Mouse (Mus musculus) kidney, adult 18-20 months (tissue): ENCODE measurements at regions not wholly inside any gene's neighbourhood (a gene's known extent, or its start where the extent isn't known, plus 50 kb on each side); places are given as distances from the start of the nearest gene placed in this dataset.

Experiments
- DNase-seq: peaks from one replicate; pipeline ENCODE4 v3.0.0; 2021

DNA sequence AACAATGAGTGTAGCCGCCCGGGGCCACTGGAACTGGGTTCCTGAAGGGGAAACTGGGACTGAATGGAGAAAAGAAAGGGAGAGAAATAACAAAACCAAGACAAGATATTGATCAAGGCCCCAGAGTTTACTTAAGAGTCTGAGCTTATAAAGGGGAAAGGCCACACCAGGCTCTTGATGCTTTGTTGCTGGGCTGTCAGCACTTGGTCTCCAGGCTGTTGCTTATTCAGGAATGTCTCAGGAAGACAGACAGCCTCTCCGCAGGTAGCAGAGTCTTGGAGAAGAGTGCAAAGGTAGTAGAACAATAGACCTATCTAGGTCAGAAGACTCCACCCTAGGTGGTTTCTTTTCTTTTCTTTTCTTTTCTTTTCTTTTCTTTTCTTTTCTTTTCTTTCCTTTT, 263.4 kb downstream of the Col12a1 start:
- DNase-seq, result no peak

DNA sequence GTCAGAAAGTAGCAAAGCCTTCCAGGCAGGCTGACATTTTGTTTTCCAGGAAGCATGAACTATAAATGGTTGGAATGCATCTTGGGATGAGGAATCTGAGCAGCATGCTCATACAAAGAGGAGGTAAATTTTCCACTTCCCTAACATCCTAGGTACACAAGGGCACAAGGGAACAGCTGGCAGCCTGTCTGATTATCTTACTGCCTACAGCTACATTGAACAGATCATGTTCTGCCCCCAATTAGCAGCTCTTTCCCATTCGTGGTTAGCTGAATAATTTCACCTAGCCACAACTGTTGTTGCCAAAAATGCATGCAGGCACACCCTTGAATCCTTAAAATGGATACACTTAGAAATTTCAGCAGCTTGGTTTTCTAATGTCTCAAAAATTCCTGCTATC, 239.5 kb downstream of the Col12a1 start:
- DNase-seq, result no peak

DNA sequence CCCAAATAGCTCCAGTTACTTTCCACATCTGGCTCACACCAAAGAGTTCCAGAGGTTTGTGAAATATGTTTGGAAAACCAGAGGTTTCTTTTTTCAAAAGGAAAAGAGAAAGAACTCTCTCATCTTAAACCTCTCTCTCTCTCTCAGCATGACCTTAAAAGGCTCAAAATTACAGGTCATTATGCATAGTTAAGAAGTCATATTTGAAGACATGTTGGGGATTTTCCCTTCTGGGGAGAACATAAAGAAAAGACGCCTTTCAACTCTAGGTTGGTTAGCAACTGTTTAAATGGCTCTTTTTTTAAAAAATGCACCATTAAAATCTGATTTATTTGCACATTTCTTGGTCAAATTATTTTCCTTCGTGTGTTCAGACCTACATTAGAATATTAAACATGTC, 218.4 kb downstream of the Col12a1 start:
- DNase-seq, result no peak

DNA sequence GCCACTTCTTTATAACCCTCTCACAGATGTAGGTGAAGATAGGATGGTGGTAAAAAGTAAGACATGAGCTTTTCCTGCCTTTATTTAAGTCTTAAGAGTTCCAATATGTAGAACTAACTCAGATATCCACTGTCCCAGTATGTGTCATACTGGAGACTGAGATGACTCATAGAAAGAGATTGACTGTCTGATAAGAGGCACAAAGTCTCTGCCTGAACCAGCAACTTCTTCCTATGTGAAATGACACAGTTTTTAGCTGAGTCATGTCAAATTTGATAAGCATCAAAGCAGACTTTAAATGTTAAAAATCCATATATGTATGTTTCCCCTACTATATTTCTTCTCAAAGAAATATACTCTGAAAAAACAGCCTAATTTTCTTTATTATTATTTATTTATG, 216.6 kb downstream of the Col12a1 start:
- DNase-seq, result no peak

DNA sequence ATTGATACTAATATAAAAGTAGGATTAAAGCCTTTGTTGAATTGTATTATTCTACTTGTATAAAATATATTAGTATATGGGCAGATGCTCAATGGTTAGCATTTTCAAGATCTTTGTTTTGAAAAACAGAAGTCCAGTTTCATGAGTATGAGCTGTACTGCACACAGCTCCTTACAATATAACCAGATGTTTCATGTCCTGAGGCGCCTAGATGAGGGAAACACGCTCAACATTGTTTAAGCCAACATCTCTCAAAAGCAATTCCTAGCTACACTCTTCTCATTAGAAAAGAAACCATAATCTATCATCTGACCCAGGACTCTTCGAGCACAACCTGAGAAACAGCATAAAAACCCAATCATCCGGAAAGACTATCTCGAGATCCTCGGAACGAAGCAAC, 202.2 kb downstream of the Col12a1 start:
- no peak for DNase-seq

DNA sequence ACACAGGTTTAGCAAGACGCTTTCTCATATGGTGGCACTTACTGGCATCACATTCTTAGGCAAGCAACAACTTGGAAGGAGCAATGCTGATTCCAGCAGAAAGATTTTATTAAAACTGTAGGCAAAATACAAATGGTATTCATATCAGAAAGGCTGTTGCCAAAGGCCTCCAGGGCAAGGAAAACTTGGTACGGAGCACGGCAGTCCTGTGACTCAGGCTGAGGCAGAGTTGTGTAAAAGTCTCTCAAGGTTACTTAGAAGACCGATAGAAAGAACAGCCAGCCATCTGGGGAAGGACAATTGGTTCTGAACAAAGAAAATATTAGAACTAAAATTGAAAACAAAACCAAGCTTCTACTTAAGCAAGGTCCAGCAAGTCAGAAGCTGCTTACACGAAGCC, 201.2 kb downstream of the Col12a1 start:
- DNase-seq, result peak; percentile 24

DNA sequence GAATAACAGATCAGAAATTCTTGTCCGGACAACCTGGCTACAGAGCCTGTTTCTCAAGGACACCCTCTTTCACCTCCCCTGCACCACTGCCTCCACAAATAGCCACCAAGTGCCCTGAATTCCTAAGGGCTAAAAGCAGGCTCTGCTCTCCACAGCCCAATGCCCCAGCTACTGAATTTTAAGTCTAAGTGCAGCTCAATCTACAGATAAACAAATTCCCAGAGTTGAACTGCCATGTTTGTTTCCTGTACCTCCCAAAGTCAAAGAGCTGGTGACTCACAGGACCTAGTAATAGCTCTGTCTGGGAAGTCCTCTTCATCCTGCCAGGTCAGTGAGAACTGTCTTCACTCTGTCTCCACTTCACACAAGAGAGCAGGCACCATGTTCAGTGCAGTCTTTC, 200.0 kb downstream of the Col12a1 start:
- no peak for DNase-seq

DNA sequence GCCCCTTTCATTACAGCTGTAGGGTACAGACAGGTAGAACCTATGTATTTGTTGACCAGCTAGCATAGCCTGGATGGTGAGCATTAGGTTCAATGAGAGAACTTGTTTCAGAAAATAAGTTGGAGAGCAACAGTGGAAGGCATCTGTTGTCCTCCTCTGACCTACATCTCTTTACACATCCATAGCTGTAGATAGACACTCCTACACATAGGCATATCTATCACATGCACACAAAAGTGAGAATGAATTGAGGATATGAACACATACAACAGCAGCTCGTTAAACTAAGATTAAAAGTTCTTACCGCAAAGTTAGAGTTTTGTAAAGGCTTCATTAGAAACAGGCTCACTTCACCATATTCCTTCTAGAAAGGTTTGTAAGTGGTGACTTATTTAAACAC, 198.1 kb downstream of the Col12a1 start:
- DNase-seq, result no peak

DNA sequence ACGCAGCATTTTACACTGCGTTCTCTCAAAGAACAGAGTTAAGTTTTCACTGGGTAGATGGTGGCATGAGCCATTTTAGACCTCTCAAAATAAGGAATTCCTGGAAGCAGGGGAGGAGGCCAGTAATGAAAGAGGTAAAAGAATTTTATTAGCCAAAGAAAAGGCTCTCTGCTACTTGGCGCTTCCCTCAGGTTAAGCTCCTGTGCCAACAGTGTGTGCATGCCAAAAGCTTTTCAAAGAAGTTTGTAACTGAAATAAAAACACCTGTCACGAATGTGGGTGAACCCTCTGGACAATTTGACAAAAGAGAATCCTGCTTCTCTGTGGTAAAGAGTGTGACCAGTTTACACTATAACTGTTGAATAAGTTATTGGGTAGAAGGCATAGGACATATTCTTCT, 195.6 kb downstream of the Col12a1 start:
- no peak for DNase-seq

DNA sequence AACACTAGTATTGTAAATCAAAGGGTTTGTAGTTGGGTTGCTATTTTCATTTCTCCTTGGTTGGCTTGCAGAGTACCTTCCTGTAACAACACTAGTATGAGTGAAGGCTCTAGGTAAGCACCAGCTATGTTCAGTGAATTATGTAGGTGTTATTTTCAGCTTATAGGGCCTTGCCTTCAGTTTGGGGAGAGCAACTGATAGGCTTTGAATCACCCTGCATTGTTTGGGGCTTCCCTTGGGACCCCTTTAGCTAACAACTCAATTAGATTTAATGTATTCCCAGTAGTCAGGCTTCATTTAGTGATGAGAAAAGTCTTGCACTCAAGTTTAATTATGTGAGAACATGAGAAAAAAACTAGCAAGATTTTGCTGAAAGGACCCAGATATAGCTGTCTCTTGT, 193.6 kb downstream of the Col12a1 start:
- no peak for DNase-seq

DNA sequence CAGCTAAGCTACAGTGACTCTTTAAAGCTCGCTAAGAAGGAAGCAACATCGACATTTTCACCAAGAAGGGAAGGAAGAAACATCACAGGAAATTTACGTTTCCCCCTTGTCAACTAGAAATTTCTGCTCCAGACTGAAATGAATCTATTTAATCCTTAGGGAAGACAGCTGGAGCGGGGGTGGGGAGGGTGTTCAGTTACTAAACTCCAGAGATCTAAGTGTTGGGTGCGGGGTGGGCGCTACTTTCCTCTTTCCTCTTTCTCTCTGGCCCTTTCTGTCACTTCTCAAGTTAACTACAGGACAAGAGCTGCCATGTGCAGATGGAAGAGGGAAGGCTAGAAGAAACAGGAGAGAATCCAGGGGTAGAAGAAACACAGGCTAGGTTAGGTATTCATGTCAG, 192.2 kb downstream of the Col12a1 start:
- DNase-seq, result no peak

DNA sequence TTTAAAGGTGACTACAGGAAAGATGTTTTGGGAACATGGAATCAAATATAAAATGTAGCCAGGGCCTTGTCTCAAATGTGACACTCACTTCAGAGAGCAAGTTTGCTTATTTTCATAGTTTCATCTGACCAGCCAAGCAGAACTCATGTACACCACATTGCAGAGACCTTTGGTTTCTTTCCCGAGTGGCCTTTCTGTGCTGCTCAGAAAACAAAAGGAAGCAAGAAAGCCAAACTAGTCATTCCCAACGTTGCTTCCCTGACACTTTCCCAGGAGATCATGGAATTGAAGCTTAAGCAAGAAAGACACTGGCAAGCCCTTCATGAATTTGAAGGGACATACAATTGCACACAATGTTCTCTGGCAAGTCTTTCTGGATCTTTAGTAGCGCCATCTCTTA, 191.3 kb downstream of the Col12a1 start:
- DNase-seq, result no peak
